Mouse (Mus musculus) olfactory bulb, adult 2 months (tissue): ENCODE results near the gene 4930451I11Rik. TPM values are rescaled to one million over a fixed set of nuclear protein-coding genes. Genes with fewer than 3 reads are reported as not detected.

ENCODE experiments used
- H3K27ac ChIP-seq: fragments of 200-500 bp; 2 replicates; pipeline ENCODE4 v1.5.1; 2012; ENCODE audit warnings: low read depth, low read length; ENCODE audit not compliant: insufficient read depth
- H3K4me1 ChIP-seq: fragments of 200-500 bp; 2 replicates; pipeline ENCODE4 v1.6.1; 2012; ENCODE audit warnings: low read length; ENCODE audit not compliant: control insufficient read depth, insufficient read depth
- H3K4me3 ChIP-seq: fragments of 200-500 bp; 2 replicates; pipeline ENCODE4 v1.5.1; 2012; ENCODE audit warnings: mild to moderate bottlenecking, low read depth, low read length, moderate library complexity; ENCODE audit not compliant: insufficient read depth
- CTCF ChIP-seq: fragments of 200-500 bp; IDR thresholded peaks from 2 replicates; pipeline ENCODE4 v1.5.1; 2012; ENCODE audit warnings: low read depth, mild to moderate bottlenecking, low read length, moderate library complexity; ENCODE audit not compliant: insufficient read depth
- POLR2A ChIP-seq: fragments of 200-500 bp; IDR thresholded peaks from 2 replicates; pipeline ENCODE4 v1.6.1; 2012; ENCODE audit warnings: mild to moderate bottlenecking, low read depth, low read length, moderate library complexity; ENCODE audit not compliant: insufficient read depth
- WGBS: fragments of 180-500 bp; shearing (Covaris S2); methylation state at CpG from one replicate; pipeline ENCODE4 v1.1.7; 2018; 5-methylcytosine and 5-hydroxymethylcytosine counted together
- polyA plus RNA-seq: library from polyadenylated mRNA; stranded (reverse); fragments of >200 nt; gene quantifications from 2 replicates; pipeline ENCODE4 v1.2.4, GENCODE M21; 2012; ENCODE audit warnings: low replicate concordance; ENCODE audit not compliant: missing spikeins, insufficient read depth, insufficient read length

Gene 4930451I11Rik
- polyA plus RNA-seq, 1 experiment = not detected

DNA sequence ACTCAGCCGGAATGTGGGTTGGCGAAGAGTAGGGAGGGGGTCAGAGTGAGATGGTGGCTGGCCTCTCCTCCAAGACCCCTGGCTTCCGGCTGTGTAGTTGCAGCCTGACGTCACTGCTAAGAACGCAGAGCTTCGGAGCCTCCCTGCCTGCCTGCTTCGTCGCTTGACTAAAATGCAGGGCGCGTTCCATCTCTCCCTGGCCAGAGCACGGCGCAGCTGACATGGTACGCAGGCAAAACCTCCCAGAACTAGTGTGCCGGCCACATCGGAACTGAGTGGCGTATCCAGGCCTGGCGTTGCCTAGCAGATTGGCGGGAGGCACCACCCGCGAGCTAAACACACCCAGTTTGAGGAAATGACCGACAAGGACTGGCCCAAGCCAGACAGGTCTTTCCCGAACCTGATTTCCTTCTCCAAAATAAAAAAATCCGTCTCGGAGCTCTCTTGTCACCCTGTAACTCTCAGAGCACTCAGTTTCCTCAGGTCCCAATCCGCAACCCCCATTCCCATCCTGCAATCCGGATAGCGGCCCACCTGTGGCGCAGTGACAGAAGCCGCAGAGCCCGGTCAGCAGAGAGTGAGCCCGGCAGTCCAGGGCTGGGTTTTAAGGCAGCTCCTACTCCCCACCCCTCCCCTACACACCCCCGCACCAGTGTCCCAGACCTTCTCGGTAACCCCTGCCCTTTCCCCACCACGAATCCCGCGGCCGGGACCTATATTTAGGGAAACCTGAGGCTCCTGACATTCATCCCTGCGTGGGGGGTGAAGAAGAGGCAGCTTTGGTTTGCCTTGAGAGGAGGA, 31.8 kb downstream of the 4930451I11Rik start:
- Histone ChIP-seq H3K27ac (peak overlapping the region; percentile 92), H3K4me3 (peak overlapping the region; percentile 95), H3K4me1 (peaks cover 27% of the 10 kb centered on the region)
- 2% methylated on average over 38 of the region's 38 CpGs for WGBS
- no peak for TF ChIP-seq CTCF
- TF ChIP-seq POLR2A = peak; percentile 50; the same call in 1 of the 2 replicates

DNA sequence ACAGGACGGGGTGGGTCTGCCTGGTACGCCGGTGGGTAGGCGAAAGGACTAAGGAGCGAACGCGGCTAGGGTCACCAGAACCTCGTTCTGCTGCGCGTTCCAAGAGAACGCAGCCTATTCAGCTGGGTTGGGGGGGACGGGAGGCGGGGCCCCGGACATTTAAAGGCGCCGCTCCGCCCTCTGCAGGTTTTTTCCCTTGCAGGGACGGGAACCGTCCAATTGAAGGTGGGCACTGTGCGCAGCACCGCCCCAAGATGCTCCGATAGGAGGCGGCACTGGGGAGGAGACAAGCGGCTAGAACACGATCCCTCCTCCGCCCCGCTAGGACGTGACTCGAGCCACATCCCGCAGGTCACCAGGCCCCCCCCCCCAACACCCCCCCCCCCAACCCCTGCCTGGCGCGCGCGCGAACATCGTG, 32.4 kb downstream of the 4930451I11Rik start:
- peaks cover 27% of the 10 kb centered on the region for H3K4me1 ChIP-seq
- H3K27ac ChIP-seq = peak overlapping the region; percentile 99
- TF ChIP-seq POLR2A = peak; percentile 91
- TF ChIP-seq CTCF = peak; percentile 10; the same call in 1 of the 2 replicates
- H3K4me3 ChIP-seq = peak overlapping the region; percentile 95
- under 1% methylated on average over 36 of the region's 36 CpGs for WGBS

DNA sequence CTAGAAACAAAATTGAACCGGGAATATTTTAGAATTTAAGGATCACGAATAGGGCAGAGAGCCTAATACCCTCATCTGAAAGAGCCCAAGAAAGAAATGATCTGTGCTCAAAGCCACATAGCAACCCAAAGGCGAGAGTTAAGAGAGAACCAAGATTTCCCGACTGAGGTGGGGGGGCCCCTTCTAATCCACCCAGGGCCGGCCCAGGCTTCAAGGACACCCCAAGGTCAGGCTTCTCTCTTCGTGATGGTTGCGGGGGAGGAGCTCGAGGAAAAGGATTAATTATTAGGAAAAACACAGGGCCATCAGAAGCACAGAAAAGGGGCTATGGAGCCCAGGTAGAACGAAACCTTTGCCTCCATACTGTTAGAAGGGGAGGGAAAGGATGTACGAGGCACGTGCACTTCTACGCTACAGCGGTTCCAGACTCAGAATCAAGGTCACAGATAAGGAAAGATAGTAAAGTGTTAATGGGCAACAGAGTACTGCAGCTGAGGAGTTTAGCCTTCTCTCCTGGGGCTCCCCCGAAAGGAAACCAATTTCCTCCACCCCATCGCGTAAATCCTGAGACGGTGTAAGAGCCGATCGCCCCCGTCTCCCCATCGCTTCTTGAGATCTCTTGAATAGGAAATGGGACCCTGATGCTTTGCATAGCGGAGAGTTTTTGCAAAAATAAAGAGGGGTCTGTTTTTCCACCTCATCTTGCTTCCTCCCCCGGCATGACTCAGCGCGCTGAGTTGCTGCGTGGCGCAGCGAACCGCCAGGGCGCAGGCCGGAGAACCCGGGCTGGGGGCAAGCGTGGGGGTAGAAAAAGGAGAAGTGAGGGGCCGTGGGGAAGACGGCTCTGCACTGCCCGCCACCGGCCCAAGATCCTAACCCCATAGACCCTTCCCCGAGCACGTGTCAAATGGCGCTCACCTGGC, 33.1 kb downstream of the 4930451I11Rik start:
- WGBS = under 1% methylated on average over 40 of the region's 40 CpGs
- no peak for TF ChIP-seq CTCF
- no peak for TF ChIP-seq POLR2A
- peak overlapping the region; percentile 95 for H3K4me3 ChIP-seq
- peak overlapping the region; percentile 99 for H3K27ac ChIP-seq
- peaks cover 27% of the 10 kb centered on the region for H3K4me1 ChIP-seq

DNA sequence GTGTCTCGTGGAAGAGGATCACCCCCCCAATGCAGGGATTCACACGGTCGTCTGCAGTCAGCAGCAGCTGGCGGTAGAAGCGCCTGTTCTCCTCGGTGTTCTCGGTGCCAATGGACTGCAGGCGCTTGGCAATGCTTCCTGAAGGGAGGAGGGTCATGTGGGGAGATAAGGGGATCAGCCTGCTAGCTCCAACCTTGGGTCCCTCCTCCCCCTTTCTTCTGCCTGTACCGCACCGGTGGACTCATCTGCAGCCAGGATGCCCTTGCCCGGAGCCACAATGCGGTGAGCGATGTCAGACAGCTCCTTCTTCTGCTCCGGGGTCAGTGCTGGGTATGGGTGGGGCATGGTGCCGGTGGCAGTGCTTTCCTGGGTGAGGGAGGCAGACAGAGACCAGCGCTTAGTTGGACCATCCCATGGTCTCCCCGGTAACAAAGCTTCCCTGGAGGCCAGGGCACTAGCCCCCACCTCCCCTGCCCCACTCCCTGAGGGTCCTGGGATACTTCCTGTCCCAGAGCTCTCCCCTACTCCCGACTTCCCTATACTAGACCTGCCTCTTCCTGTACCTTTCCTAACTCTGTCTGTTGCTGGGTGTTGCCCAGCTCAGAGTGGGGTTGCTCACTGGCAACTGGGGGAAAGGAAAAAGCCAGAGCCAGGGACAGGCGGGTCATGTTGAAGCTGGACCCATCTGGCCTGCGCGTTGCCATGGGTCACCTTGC, 33.9 kb downstream of the 4930451I11Rik start, which contains the start of gene Fam57b:
Fam57b (plus strand) TSS at position 258 of the 716 bp plus-strand sequence.
- Histone ChIP-seq H3K4me3 (peak within 1 kb of the TSS; percentile 95), H3K27ac (peak within 1 kb of the TSS; percentile 99), H3K4me1 (peaks cover 27% of the 10 kb centered on the region)
- no peak for TF ChIP-seq POLR2A
- 5% methylated on average over 21 of the region's 21 CpGs for WGBS

DNA sequence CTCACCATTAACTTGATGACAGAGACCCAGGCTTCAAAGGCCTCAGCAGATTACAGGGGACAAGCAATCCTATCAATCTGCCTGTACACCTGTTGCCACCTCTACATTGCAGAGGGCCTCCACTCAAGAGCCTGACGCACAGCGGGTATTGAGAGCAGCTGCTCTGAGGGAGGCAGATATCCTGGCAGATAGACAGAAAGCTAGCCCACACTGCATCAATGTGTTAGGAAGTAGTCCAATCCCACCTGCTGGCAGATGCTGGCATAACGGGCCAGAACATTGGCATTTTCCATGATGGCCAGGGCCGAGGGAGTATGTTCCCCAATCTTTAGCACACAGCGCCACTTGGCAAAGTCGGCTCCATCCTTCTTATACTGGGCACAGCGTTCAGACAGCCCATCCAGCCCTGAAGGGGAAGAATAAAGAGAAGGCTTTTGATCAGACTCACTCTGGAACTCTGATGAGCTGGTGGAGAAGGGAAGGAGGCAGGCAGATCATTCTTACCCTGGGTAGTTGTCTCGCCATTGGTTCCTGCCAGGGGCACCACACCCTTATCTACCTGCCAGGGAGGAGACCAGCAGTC, 35.0 kb downstream of the 4930451I11Rik start:
- no peak overlapping the region for H3K4me3 ChIP-seq
- H3K27ac ChIP-seq = no peak overlapping the region

DNA sequence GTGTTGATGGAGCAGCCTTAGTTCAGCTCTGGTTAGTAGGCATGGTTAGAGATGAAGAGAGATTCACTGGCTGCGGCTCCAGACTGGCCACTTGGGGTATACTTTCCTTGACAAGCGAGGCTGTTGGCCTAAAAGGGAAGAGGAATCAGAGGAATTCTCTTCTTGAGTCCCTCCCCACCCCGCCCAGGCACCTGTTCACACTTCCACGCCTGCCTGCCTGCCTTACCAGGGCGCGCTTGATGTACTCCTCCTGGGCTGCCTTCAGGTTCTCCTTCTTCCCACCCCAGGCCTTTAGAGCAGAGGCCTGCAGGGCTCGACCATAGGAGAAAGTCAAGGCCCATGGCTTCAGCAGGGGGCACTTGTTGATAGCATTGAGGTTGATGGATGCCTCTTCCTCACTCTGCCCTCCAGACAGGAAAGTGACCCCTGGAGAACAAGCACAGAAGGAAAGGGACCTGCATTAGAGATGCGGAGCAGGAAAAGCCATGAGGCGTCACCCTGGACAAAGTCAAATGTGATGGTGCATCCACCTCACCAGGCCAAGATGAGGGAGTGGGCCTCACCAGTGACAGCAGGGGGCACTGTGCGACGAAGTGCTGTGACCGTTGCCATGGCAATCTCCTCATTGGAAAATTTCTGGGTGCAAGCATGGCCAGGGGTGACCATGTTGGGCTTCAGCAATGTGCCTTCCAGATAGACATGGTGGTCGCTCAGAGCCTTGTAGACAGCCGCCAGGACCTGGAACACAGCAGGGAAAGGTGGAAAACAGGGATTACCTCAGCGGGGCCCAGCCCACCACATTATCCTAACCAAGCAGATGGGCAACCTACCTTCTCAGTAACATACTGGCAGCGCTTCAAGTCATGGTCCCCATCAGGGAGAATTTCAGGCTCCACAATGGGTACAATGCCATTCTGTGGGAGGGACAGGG, 35.8 kb downstream of the 4930451I11Rik start:
- 74% methylated on average over 16 of the region's 16 CpGs for WGBS
- Histone ChIP-seq H3K4me1 (peaks cover 24% of the 10 kb centered on the region), H3K27ac (no peak overlapping the region), H3K4me3 (no peak overlapping the region)
- TF ChIP-seq CTCF (no peak), POLR2A (no peak)

More for the DNA sequence above, 35.0 kb downstream of the 4930451I11Rik start:
- TF ChIP-seq CTCF (no peak; the same call in 1 of the 2 replicates), POLR2A (no peak)
- WGBS = 37% methylated on average over 8 of the region's 8 CpGs
- peaks cover 27% of the 10 kb centered on the region for H3K4me1 ChIP-seq

DNA sequence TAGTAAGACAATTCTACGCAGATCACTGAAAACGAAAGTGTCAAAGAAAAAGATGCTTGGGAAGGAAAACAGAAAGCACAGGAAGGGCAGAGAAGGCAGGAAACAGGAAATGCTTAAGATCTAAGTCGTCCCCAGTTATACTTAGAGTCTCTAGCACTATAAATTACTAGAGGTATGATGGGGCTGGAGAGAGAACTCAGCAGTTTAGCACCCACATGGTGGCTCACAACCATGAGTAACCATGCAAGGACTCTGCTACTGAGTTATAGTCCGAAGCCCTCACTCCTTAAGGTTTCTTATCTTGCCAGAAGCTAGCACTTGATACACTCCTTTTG, 37.2 kb downstream of the 4930451I11Rik start:
- WGBS = 72% methylated on average over 4 of the region's 4 CpGs
- TF ChIP-seq CTCF (no peak), POLR2A (no peak)
- H3K27ac ChIP-seq = no peak overlapping the region
- no peak overlapping the region for H3K4me3 ChIP-seq
- H3K4me1 ChIP-seq = peaks cover 16% of the 10 kb centered on the region
